Mouse (Mus musculus) liver, embryonic 13.5 days (tissue): ENCODE measurements at regions not wholly inside any gene's neighbourhood (a gene's known extent, or its start where the extent isn't known, plus 50 kb on each side); places are given as distances from the start of the nearest gene placed in this dataset.
"Not testable (repeated sequence)": the region's sequence is repeated elsewhere in the genome, so short reads cannot be mapped to it uniquely, and the experiment has no call there.

Source experiments
- ATAC-seq: fragments of 200-750 bp; cut with Nextera tagmentation; 2 replicates; pipeline ENCODE4 v1.8.0; 2017; ENCODE audit warnings: low read depth, mild to moderate bottlenecking, moderate number of reproducible peaks, moderate library complexity
- DNase-seq: peaks from one replicate; pipeline ENCODE4 v3.0.0; 2022
- H3K27ac ChIP-seq: fragments of 300-500 bp; sonication (generic); 2 replicates; pipeline ENCODE4 v1.5.1; 2015; ENCODE audit warnings: moderate library complexity, mild to moderate bottlenecking, inconsistent platforms
- H3K27me3 ChIP-seq: fragments of 300-500 bp; sonication (generic); 2 replicates; pipeline ENCODE4 v1.6.1; 2015; ENCODE audit warnings: mild to moderate bottlenecking, inconsistent platforms
- H3K36me3 ChIP-seq: fragments of 300-500 bp; sonication (generic); 2 replicates; pipeline ENCODE4 v1.6.1; 2015; ENCODE audit warnings: mild to moderate bottlenecking, inconsistent platforms
- H3K4me1 ChIP-seq: fragments of 300-500 bp; sonication (generic); replicated peaks from 2 replicates; pipeline ENCODE4 v1.6.1; 2015; ENCODE audit warnings: inconsistent platforms
- H3K4me2 ChIP-seq: fragments of 300-500 bp; sonication (generic); 2 replicates; pipeline ENCODE4 v1.6.1; 2015; ENCODE audit warnings: inconsistent platforms, mild to moderate bottlenecking, moderate library complexity
- H3K4me3 ChIP-seq: fragments of 300-500 bp; sonication (generic); replicated peaks from 2 replicates; pipeline ENCODE4 v1.5.1; 2015; ENCODE audit warnings: mild to moderate bottlenecking, inconsistent platforms
- H3K9ac ChIP-seq: fragments of 300-500 bp; sonication (generic); 2 replicates; pipeline ENCODE4 v1.6.1; 2015; ENCODE audit warnings: mild to moderate bottlenecking, inconsistent platforms
- H3K9me3 ChIP-seq: fragments of 300-500 bp; sonication (generic); replicated peaks from 2 replicates; pipeline ENCODE4 v1.6.1; 2016; ENCODE audit warnings: inconsistent platforms
- WGBS: fragments of 180-500 bp; shearing (Covaris S2); methylation state at CpG from one replicate; pipeline ENCODE4 v1.1.7; 2015; ENCODE audit not compliant: insufficient replicate concordance; 5-methylcytosine and 5-hydroxymethylcytosine counted together

- Histone ChIP-seq H3K27me3 (no peaks in the 10 kb centered on the region), H3K4me1 (no peaks in the 10 kb centered on the region), H3K36me3 (no peaks in the 10 kb centered on the region), H3K4me2 (no peak overlapping the region), H3K9ac (no peak overlapping the region), H3K4me3 (no peak overlapping the region), H3K9me3 (no peaks in the 10 kb centered on the region), H3K27ac (no peak overlapping the region)
- no peak for ATAC-seq
- DNase-seq = no peak
- 64% methylated on average over 10 of the region's 10 CpGs for WGBS
These were observed 186.3 kb upstream of the Tmem45b start for GRCm38 (mm10) chr9:31650362-31651130.

- 72% methylated on average over 5 of the region's 5 CpGs for WGBS
These were observed 184.8 kb upstream of the Tmem45b start for GRCm38 (mm10) chr9:31649073-31649472.

GRCm38 (mm10) chr9:31648551-31648950, 184.3 kb upstream of the Tmem45b start:
- Histone ChIP-seq H3K36me3 (no peaks in the 10 kb centered on the region), H3K4me2 (no peak overlapping the region), H3K9ac (no peak overlapping the region), H3K4me1 (no peaks in the 10 kb centered on the region), H3K9me3 (no peaks in the 10 kb centered on the region), H3K27ac (no peak overlapping the region), H3K27me3 (no peaks in the 10 kb centered on the region), H3K4me3 (no peak overlapping the region)
- ATAC-seq (no peak), DNase-seq (no peak)
- 66% methylated on average over 9 of the region's 9 CpGs for WGBS

More at GRCm38 (mm10) chr9:31649073-31649472, 184.8 kb upstream of the Tmem45b start:
- Histone ChIP-seq H3K4me2 (no peak overlapping the region), H3K27ac (no peak overlapping the region), H3K9me3 (no peaks in the 10 kb centered on the region), H3K9ac (no peak overlapping the region), H3K4me3 (no peak overlapping the region), H3K36me3 (no peaks in the 10 kb centered on the region), H3K27me3 (no peaks in the 10 kb centered on the region), H3K4me1 (no peaks in the 10 kb centered on the region)
- no peak for DNase-seq
- ATAC-seq = no peak

GRCm38 (mm10) chr9:31645114-31645513, 180.9 kb upstream of the Tmem45b start:
- ATAC-seq = no peak
- no peaks in the 10 kb centered on the region for H3K27me3 ChIP-seq
- H3K27ac ChIP-seq = no peak overlapping the region
- no peaks in the 10 kb centered on the region for H3K4me1 ChIP-seq
- H3K9me3 ChIP-seq = no peaks in the 10 kb centered on the region
- no peak overlapping the region for H3K4me2 ChIP-seq
- H3K9ac ChIP-seq = no peak overlapping the region
- 75% methylated on average over 7 of the region's 7 CpGs for WGBS
- no peak for DNase-seq
- no peak overlapping the region for H3K4me3 ChIP-seq
- H3K36me3 ChIP-seq = no peaks in the 10 kb centered on the region

- no peak overlapping the region for H3K4me2 ChIP-seq
- no peak for DNase-seq
- ATAC-seq = no peak
- no peaks in the 10 kb centered on the region for H3K36me3 ChIP-seq
- 32% methylated on average over 3 of the region's 3 CpGs for WGBS
- no peaks in the 10 kb centered on the region for H3K27me3 ChIP-seq
- H3K4me3 ChIP-seq = no peak overlapping the region
- H3K9ac ChIP-seq = no peak overlapping the region
- no peaks in the 10 kb centered on the region for H3K9me3 ChIP-seq
- H3K4me1 ChIP-seq = no peaks in the 10 kb centered on the region
- no peak overlapping the region for H3K27ac ChIP-seq
These were observed 179.8 kb upstream of the Tmem45b start for GRCm38 (mm10) chr9:31644106-31644505.

GRCm38 (mm10) chr9:31642169-31642568, 177.9 kb upstream of the Tmem45b start:
- Histone ChIP-seq H3K4me3 (no peak overlapping the region), H3K36me3 (no peaks in the 10 kb centered on the region), H3K9ac (no peak overlapping the region), H3K27me3 (no peaks in the 10 kb centered on the region), H3K9me3 (no peaks in the 10 kb centered on the region), H3K27ac (no peak overlapping the region), H3K4me1 (no peaks in the 10 kb centered on the region), H3K4me2 (no peak overlapping the region)
- 61% methylated on average over 4 of the region's 4 CpGs for WGBS
- ATAC-seq = no peak
- no peak for DNase-seq

GRCm38 (mm10) chr9:31628291-31628690, 164.0 kb upstream of the Tmem45b start:
- H3K4me1 ChIP-seq = no peaks in the 10 kb centered on the region
- 66% methylated on average over 6 of the region's 6 CpGs for WGBS
- no peak overlapping the region for H3K4me3 ChIP-seq
- no peaks in the 10 kb centered on the region for H3K9me3 ChIP-seq
- DNase-seq (no peak), ATAC-seq (no peak)
- no peak overlapping the region for H3K9ac ChIP-seq
- no peaks in the 10 kb centered on the region for H3K27me3 ChIP-seq
- H3K27ac ChIP-seq = no peak overlapping the region
- H3K4me2 ChIP-seq = no peak overlapping the region
- H3K36me3 ChIP-seq = no peaks in the 10 kb centered on the region

- H3K9ac ChIP-seq, H3K4me3 ChIP-seq, H3K27ac ChIP-seq, H3K4me1 ChIP-seq, H3K36me3 ChIP-seq, DNase-seq, H3K4me2 ChIP-seq, H3K9me3 ChIP-seq, ATAC-seq, H3K27me3 ChIP-seq: not testable (repeated sequence)
- 72% methylated on average over 7 of the region's 7 CpGs for WGBS
These were observed 157.3 kb upstream of the Tmem45b start for GRCm38 (mm10) chr9:31621553-31621952.

GRCm38 (mm10) chr9:31619344-31619743, 155.1 kb upstream of the Tmem45b start:
- DNase-seq = no peak
- H3K36me3 ChIP-seq = no peaks in the 10 kb centered on the region
- H3K27me3 ChIP-seq = no peaks in the 10 kb centered on the region
- H3K9me3 ChIP-seq = no peaks in the 10 kb centered on the region
- ATAC-seq = no peak
- H3K4me2 ChIP-seq = no peak overlapping the region
- no peak overlapping the region for H3K9ac ChIP-seq
- H3K27ac ChIP-seq = no peak overlapping the region
- no peak overlapping the region for H3K4me3 ChIP-seq
- 49% methylated on average over 6 of the region's 6 CpGs for WGBS
- no peaks in the 10 kb centered on the region for H3K4me1 ChIP-seq

- ATAC-seq = no peak
- WGBS = 55% methylated on average over 13 of the region's 13 CpGs
- DNase-seq = no peak
- H3K9me3 ChIP-seq = no peaks in the 10 kb centered on the region
- H3K4me1 ChIP-seq = no peaks in the 10 kb centered on the region
- no peak overlapping the region for H3K4me2 ChIP-seq
- H3K9ac ChIP-seq = no peak overlapping the region
- no peaks in the 10 kb centered on the region for H3K36me3 ChIP-seq
- H3K27me3 ChIP-seq = no peaks in the 10 kb centered on the region
- H3K4me3 ChIP-seq = no peak overlapping the region
- H3K27ac ChIP-seq = no peak overlapping the region
These were observed 150.1 kb upstream of the Tmem45b start for GRCm38 (mm10) chr9:31614250-31614945.

- Histone ChIP-seq H3K27ac (no peak overlapping the region), H3K36me3 (no peaks in the 10 kb centered on the region), H3K4me3 (no peak overlapping the region), H3K27me3 (no peaks in the 10 kb centered on the region), H3K4me1 (no peaks in the 10 kb centered on the region), H3K9me3 (no peaks in the 10 kb centered on the region), H3K9ac (no peak overlapping the region), H3K4me2 (no peak overlapping the region)
- no peak for ATAC-seq
- DNase-seq = no peak
- WGBS = 61% methylated on average over 8 of the region's 8 CpGs
These were observed 146.9 kb upstream of the Tmem45b start for GRCm38 (mm10) chr9:31611036-31611695.
